Mouse (Mus musculus) stomach, postnatal 0 days (tissue): ENCODE data around the gene 1700025B11Rik.

Experiments used
- CTCF ChIP-seq: IDR thresholded peaks from 2 replicates; pipeline ENCODE4 v1.5.1; 2016; ENCODE audit warnings: antibody characterized with exemption, low read depth, mild to moderate bottlenecking, moderate library complexity
- EP300 ChIP-seq: optimal IDR thresholded peaks from 2 replicates; pipeline ENCODE3; 2016; ENCODE audit warnings: antibody characterized with exemption

- TF ChIP-seq CTCF (no peak), EP300 (no peak)
Observed at GRCm38 (mm10) chr15:77595961-77596360, 34.3 kb upstream of the 1700025B11Rik start, which contains the start of gene Apol10b.
